Mouse (Mus musculus): Measurements from ENCODE around the gene Tfap4.

- TF ChIP-seq CTCF (IDR thresholded peaks at IDR 0.05; ENCODE audit: borderline replicate concordance, control insufficient read depth, extremely low read depth, insufficient read depth, low read length, poor library complexity) (no peak), POLR2A (IDR thresholded peaks at IDR 0.05; ENCODE audit: control insufficient read depth, extremely low read depth, insufficient read depth, low read length, poor library complexity) (no peak)
Measured at GRCm38 (mm10) chr16:4576038-4576437, 16.4 kb upstream of the Tfap4 start.
